18 mouse cellular contexts compared by ENCODE assay signal in the genomic region with DNA sequence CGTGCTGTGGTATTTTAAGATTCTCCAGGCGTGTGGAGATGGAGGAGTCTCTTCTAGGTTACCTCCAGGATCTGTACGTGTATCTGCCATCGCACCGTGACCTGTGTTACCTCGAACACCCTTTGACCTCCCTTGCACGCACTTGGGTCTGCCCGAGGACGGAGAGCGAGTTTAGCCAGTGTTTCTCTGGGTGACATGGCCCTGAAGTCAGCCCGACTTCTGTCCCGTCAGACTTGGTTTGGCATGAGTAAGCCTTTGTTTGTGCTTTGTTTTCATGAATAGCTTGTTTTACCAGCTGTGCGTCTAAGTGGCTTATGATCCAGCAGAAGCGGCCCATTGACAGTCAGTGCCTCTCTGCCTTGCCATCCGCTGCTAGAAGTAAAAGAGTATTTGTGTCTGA.
A peak's percentile ranks its signal among the peaks of the same experiment; 100 is the strongest.
DNase-seq lines count a peak whose midpoint lies in the region; ATAC-seq lines count a peak whose summit lies in the region.
"Had no signal": no experiment of that assay in that cellular context is flagged by ENCODE, and none has a peak within 500 bp of the region (broad histone marks: within the 10 kb centered on the region; RNA-seq: fewer than 3 reads in every experiment).

No protein-coding gene starts in this region.

- no peak overlapping the region for H3K4me3 ChIP-seq in hindbrain, embryonic 13.5 days
- no peak overlapping the region for H3K4me3 ChIP-seq in hindbrain, embryonic 11.5 days (ENCODE audit: low read depth, low read length)
- H3K4me3 ChIP-seq in midbrain, embryonic 12.5 days: no peak overlapping the region
- H3K4me3 ChIP-seq in liver, embryonic 11.5 days (ENCODE audit: low read depth, low read length): no peak overlapping the region
- H3K4me3 ChIP-seq: forebrain, embryonic 12.5 days; layer of hippocampus, adult 2 months; liver, embryonic 13.5 days had no signal

- H3K4me1 ChIP-seq in hindbrain, embryonic 13.5 days (replicated peaks): peaks cover 93% of the 10 kb centered on the region
- H3K4me1 ChIP-seq in hindbrain, embryonic 11.5 days (replicated peaks; ENCODE audit: control insufficient read depth, insufficient read depth, low read length): peaks cover 22% of the 10 kb centered on the region
- peaks cover 89% of the 10 kb centered on the region for H3K4me1 ChIP-seq in midbrain, embryonic 12.5 days
- H3K4me1 ChIP-seq in liver, embryonic 11.5 days (replicated peaks; ENCODE audit: control insufficient read depth, insufficient read depth, low read length): peaks cover 6% of the 10 kb centered on the region
- H3K4me1 ChIP-seq: liver, embryonic 13.5 days had no signal

- no peaks in the 10 kb centered on the region for H3K9me3 ChIP-seq in hindbrain, embryonic 13.5 days
- no peaks in the 10 kb centered on the region for H3K9me3 ChIP-seq in hindbrain, embryonic 11.5 days (ENCODE audit: control insufficient read depth, low read length)
- H3K9me3 ChIP-seq in midbrain, embryonic 12.5 days: no peaks in the 10 kb centered on the region
- no peaks in the 10 kb centered on the region for H3K9me3 ChIP-seq in liver, embryonic 11.5 days (ENCODE audit: control insufficient read depth, low read length)
- H3K9me3 ChIP-seq: forebrain, embryonic 12.5 days; liver, embryonic 13.5 days had no signal

- peak overlapping the region; percentile 66 for H3K27ac ChIP-seq in hindbrain, embryonic 13.5 days
- H3K27ac ChIP-seq in hindbrain, embryonic 11.5 days (ENCODE audit: low read depth, low read length): no peak overlapping the region
- 0 out of 2 replicates have a peak overlapping the region, but pooled peaks have one; percentile 8 for H3K27ac ChIP-seq in midbrain, embryonic 12.5 days (replicated peaks)
- no peak overlapping the region for H3K27ac ChIP-seq in liver, embryonic 11.5 days (ENCODE audit: low read depth, low read length)
- H3K27ac ChIP-seq: layer of hippocampus, adult 2 months; liver, embryonic 13.5 days had no signal

- 62% methylated on average over 15 of the region's 15 CpGs for WGBS in hindbrain, embryonic 13.5 days
- WGBS in hindbrain, embryonic 11.5 days: 66% methylated on average over 15 of the region's 15 CpGs
- 51% methylated on average over 15 of the region's 15 CpGs for WGBS in midbrain, embryonic 12.5 days
- WGBS in liver, embryonic 11.5 days: 84% methylated on average over 15 of the region's 15 CpGs

- 0 out of 2 replicates have a peak, but pooled peaks cover 27% of the 10 kb centered on the region for H3K27me3 ChIP-seq in hindbrain, embryonic 13.5 days
- H3K27me3 ChIP-seq in hindbrain, embryonic 11.5 days (ENCODE audit: control insufficient read depth, insufficient read depth, low read length): no peaks in the 10 kb centered on the region; the same call in 1 of the 2 replicates
- H3K27me3 ChIP-seq in midbrain, embryonic 12.5 days: peaks cover 21% of the 10 kb centered on the region
- no peaks in the 10 kb centered on the region for H3K27me3 ChIP-seq in liver, embryonic 11.5 days (replicated peaks; ENCODE audit: control insufficient read depth, insufficient read depth, low read length)
- H3K27me3 ChIP-seq: liver, embryonic 13.5 days had no signal

- no peak for ATAC-seq in hindbrain, embryonic 13.5 days (ENCODE audit: low FRiP score)
- no peak for ATAC-seq in hindbrain, embryonic 11.5 days (ENCODE audit: low FRiP score)
- ATAC-seq in midbrain, embryonic 12.5 days (ENCODE audit: low FRiP score, low read depth): no peak
- ATAC-seq in liver, embryonic 11.5 days (replicated peaks; ENCODE audit: low FRiP score): no peak
- ATAC-seq: intestine, postnatal 0 days had no signal

- DNase-seq in hindbrain, embryonic 11.5 days (ENCODE audit: low spot score): no peak
- peak; percentile 25 to 47 for DNase-seq in urinary bladder, adult 18-20 months (ENCODE audit: low spot score in 2 of 2)
- no peak for DNase-seq in urinary bladder, postnatal 4 days (ENCODE audit: low spot score in 2 of 2)
- DNase-seq in heart, postnatal 4 days: no peak
- no peak for DNase-seq in liver, embryonic 11.5 days (ENCODE audit: low spot score)
- DNase-seq: cerebellum, adult 9-11 months; gastrocnemius, postnatal 36 days; left cerebral cortex, postnatal 4 days; liver, embryonic 13.5 days; lung, postnatal 36 days; right cerebral cortex, postnatal 14 days had no signal

- 0 out of 2 replicates have a peak overlapping the region, but pooled peaks have one; percentile 43 for H3K9ac ChIP-seq in hindbrain, embryonic 13.5 days
- no peak overlapping the region for H3K9ac ChIP-seq in hindbrain, embryonic 11.5 days (ENCODE audit: low read depth, low read length)
- 0 out of 2 replicates have a peak overlapping the region, but pooled peaks have one; percentile 21 for H3K9ac ChIP-seq in midbrain, embryonic 12.5 days (replicated peaks)
- H3K9ac ChIP-seq in liver, embryonic 11.5 days (ENCODE audit: low read depth, low read length): no peak overlapping the region
- H3K9ac ChIP-seq: forebrain, embryonic 12.5 days; liver, embryonic 13.5 days had no signal

- no peak overlapping the region for H3K4me2 ChIP-seq in hindbrain, embryonic 13.5 days
- H3K4me2 ChIP-seq in hindbrain, embryonic 11.5 days (replicated peaks; ENCODE audit: low read depth, low read length): no peak overlapping the region
- H3K4me2 ChIP-seq in midbrain, embryonic 12.5 days (replicated peaks): no peak overlapping the region
- no peak overlapping the region for H3K4me2 ChIP-seq in liver, embryonic 11.5 days
- H3K4me2 ChIP-seq: forebrain, embryonic 12.5 days; heart, embryonic 11.5 days; liver, embryonic 13.5 days had no signal

- no peaks in the 10 kb centered on the region for H3K36me3 ChIP-seq in hindbrain, embryonic 13.5 days
- H3K36me3 ChIP-seq in hindbrain, embryonic 11.5 days (ENCODE audit: control insufficient read depth, insufficient read depth, low read length): no peaks in the 10 kb centered on the region
- H3K36me3 ChIP-seq in midbrain, embryonic 12.5 days: no peaks in the 10 kb centered on the region
- H3K36me3 ChIP-seq in liver, embryonic 11.5 days (ENCODE audit: control insufficient read depth, insufficient read depth, low read length): no peaks in the 10 kb centered on the region
- H3K36me3 ChIP-seq: forebrain, embryonic 12.5 days; G1E; liver, embryonic 13.5 days had no signal

Comparison
In these comparisons a context has a peak if more than half of its experiments do, and no peak if none do; other contexts are left out.
1. H3K27ac ChIP-seq: peak in hindbrain, embryonic 13.5 days (single experiment) and midbrain, embryonic 12.5 days (single experiment); none in hindbrain, embryonic 11.5 days (single experiment) and liver, embryonic 11.5 days (single experiment).
2. H3K9ac ChIP-seq: peak in hindbrain, embryonic 13.5 days (single experiment) and midbrain, embryonic 12.5 days (single experiment); none in hindbrain, embryonic 11.5 days (single experiment) and liver, embryonic 11.5 days (single experiment).
3. DNase-seq: peak in urinary bladder, adult 18-20 months (2 of 2); none in hindbrain, embryonic 11.5 days (single experiment), urinary bladder, postnatal 4 days (0 of 2), heart, postnatal 4 days (single experiment) and liver, embryonic 11.5 days (single experiment).